Mouse (Mus musculus) left cerebral cortex, postnatal 4 days (tissue): Measurements from ENCODE around the gene Ralgds. TPM values are rescaled to one million over a fixed set of nuclear protein-coding genes. Genes with fewer than 3 reads are reported as not detected.

Source experiments
- DNase-seq: peaks from one replicate; pipeline ENCODE4 v3.0.0-alpha.2; 2022
- intact Hi-C: fragments of 180-260 bp; cut with DNase I; formaldehyde crosslinking; loops from one replicate; pipeline ENCODE4 v1.15.1; 2025
- total RNA-seq, 2 experiments: library from RNA; stranded (reverse); gene quantifications; 2 replicates each; pipeline ENCODE4 v1.2.3; 2021

Gene Ralgds
- total RNA-seq, 2 experiments from 2014 or later = 164 to 176 TPM

DNA sequence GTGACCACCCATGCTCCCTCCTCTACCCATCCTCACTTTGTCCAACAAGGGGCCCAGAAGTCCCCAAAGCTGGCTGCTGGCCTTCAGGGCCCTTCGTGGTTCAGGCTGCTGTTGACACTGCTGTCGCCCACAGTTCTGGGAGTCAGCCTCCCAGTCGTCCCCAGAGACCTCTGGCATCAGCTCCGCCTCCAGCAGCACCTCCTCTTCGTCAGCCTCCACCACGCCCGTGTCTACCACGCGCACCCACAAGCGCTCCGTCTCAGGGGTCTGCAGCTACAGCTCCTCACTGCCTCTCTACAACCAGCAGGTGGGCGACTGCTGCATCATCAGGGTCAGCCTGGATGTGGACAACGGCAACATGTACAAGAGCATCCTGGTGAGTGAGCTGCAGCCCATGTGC is 36.2 kb downstream of the Ralgds start:
- intact Hi-C loops = loop anchor here (5.0 kb wide), 1 partner anchor 37 kb away; the partner anchor contains the start of gene Ralgds
- DNase-seq = no peak

DNA sequence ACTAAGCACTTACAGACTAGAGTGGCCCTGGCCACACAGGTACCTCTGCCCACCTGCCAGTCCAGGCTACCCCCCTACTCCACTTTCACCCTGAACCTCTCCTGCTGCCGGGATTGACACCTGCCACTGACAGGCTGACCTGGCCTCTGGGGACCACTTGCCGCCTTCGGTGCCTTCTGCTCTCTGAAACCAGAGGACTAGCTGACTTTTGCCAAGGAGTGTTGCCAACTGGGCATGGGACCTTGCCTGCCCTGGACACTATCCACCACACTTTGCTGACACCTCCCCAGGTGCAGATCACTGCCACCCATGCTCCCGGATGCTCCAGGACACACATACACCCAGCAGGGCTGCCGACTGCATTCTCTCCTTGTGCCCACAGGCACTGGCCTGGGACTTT is 39.4 kb downstream of the Ralgds start:
- intact Hi-C loops = no loop called here
- DNase-seq = no peak

DNA sequence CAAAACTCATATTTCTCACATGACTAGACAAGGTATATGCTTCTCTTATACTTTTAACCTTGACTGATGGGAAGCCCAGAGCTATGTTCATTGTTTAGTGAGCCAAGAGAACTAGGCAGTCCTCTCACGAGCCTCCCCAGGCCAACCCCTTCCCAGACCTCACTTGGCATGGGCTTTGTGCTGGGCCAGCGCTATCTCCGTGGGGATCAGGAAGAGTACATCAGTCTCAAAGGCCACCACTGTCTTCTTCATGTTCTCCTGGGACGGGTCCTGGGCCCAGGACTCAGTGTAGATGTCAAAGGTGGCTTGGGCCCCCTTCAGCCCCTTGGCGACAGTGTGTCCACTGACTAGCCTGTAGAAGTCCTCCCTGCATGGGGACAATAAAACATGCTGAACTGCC is 44.5 kb downstream of the Ralgds start:
- intact Hi-C loops = no loop called here
- no peak for DNase-seq

DNA sequence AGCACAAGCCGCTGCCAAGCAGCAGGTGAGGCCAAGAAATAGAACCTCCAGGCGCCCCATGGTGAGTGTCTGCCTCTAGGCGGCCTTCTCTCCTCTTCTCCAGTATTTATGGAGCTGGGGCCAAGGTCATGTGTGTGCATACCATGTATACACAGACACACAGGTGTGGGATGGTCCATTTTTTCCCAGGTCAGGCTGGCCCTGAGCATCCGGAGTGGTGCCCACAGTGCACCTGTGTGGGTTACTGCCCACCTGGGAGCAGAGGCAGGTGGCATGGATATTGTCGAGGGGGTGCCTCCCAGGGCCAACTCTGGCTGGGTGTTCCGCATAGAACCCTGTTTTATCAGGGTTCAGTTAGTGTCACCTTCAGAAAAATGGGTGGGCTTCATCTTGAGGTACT is 50.4 kb downstream of the Ralgds start, which contains the start of gene Cel:
TSS of gene Cel (minus strand) at position 101 of the 400 bp plus-strand sequence.
- intact Hi-C loops = no loop called here
- no peak for DNase-seq

DNA sequence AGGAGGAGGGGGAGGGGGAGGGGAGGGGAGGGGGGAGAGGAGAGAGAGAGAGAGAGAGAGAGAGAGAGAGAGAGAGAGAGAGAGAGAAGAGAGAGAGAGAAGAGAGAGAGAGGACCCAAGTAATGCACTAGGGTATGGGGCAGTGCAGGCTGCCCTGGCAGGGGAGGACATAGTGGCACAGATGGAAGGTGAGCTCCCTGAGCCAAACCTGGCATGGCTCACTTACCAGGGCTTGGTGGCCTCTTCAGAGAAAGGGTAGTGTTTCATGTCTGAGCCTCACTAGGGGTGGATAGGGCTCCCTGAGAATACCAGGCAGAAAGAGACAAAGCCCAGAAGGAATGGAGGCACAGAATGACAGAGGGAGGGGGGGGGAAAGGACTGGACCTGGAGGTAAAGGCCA is 50.9 kb downstream of the Ralgds start:
- DNase-seq = no peak
- intact Hi-C loops = no loop called here

DNA sequence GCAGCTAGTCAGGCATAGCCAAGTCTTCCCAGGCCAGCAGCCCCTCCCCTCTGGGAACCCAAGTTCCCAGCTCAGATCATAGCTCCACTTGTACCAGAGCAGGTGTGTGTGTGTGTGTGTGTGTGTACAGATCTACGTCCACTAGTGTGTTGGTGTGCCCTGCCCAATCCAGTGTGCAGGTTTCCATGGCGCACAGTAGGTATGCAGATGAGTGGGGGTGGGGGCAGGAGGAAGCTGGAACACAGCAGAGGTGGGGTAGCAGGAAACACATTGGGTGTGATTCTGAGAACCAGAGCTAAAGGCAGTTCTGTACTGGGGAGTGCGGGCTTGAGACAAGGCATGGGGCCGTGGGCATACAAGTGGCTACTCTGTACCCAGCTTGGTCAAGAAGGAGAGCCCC is 51.5 kb downstream of the Ralgds start:
- intact Hi-C loops = no loop called here
- no peak for DNase-seq

DNA sequence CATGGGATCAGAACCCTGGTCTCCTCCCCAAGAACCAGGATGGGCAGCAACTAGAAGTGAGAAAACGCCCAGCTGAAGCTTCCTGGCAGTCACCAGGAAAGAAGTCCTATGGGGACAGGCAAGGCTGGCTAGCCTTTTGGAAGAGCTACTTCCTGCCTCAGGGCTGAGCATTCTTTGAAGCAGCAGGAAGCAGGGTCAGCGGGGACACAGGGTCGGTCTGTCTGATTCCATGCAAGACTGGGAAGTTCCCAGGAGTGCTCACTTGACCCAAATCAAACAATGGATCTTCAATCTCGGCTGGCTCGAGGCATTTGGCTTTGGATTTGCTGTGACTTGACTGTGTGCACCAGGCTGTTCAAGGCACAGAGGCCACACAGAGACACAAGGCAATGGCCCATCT is 53.6 kb downstream of the Ralgds start:
- intact Hi-C loops = no loop called here
- no peak for DNase-seq

DNA sequence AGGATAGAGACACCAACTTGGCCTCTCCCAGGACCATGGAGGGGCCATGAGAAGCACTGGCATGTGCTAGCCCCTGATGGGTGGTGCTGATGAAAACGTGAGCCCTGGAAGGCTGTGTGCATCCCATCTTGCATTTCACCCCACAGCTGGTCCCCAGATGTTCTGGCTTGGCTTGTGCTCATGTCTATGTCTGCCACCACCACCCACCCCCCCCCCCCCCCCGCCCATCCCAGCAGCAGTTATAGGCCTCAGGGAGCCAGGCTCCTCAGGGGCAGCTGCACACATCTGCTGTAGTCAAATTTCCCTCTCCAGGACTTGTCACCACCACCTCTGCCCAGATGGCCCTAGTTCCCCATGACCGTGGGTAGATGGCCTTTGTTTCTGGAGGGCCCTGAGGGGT is 57.0 kb downstream of the Ralgds start:
- no peak for DNase-seq

DNA sequence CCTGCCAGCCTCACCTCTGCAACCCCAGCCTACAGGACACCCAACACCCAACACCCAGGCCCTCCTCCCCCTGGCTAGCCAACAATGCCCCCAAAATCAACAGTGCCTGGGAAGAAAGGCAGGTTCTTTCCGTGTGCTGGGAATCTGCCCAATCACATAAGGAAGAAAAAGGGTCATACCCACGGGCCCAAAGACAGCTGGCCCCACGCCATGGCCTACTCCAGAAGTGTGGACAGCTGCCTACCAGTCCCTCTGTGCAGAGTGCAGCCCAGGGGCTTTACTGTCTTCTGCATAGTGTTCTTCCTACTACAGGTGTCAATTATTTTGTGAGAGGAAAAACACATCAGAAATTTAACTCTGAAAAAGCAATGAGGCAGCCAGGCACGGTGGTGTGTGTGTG is 62.4 kb downstream of the Ralgds start:
- peak; percentile 51 for DNase-seq
- intact Hi-C loops = no loop called here

More for the DNA sequence above, 57.0 kb downstream of the Ralgds start:
- intact Hi-C loops = no loop called here

DNA sequence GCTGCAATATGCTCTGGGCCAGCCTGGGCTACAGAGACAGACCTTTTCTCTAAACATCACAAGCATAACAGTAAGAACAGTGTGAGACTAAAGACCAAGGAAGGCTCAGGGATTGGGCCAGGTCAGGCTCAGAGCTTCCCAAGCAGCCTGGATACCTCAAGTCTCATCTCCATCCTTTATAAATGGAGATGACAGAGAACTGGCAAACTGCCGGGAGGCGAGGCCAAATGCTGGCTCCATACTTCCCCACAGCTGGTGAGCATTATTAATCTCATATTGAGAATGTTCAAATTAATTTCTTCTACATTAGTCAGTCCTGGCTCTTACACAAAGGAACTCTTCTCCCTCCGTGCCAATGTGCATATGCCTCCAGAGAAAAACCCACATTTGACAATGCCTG is 63.9 kb downstream of the Ralgds start:
- intact Hi-C loops = no loop called here
- DNase-seq = peak; percentile 84

DNA sequence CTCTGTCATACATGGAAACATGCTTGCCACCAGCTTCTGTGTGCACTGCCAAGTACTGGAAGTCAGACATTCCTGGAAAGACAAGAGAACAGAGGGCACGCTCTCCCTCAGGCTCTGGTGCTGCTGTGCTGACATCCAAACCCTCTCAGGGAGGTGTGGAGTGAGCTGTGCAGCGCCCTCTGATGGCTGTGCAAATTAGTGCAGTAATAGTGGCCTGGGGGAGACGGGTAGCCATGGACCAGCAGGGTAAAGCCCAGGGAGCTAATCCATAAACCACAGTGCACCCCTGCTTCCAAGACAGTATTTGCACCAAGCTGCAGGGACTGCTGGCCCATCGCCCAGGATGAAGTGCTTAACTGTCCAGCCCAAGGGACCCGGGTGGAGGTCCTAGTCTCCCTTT is 65.1 kb downstream of the Ralgds start:
- DNase-seq = peak; percentile 41
- intact Hi-C loops = no loop called here

DNA sequence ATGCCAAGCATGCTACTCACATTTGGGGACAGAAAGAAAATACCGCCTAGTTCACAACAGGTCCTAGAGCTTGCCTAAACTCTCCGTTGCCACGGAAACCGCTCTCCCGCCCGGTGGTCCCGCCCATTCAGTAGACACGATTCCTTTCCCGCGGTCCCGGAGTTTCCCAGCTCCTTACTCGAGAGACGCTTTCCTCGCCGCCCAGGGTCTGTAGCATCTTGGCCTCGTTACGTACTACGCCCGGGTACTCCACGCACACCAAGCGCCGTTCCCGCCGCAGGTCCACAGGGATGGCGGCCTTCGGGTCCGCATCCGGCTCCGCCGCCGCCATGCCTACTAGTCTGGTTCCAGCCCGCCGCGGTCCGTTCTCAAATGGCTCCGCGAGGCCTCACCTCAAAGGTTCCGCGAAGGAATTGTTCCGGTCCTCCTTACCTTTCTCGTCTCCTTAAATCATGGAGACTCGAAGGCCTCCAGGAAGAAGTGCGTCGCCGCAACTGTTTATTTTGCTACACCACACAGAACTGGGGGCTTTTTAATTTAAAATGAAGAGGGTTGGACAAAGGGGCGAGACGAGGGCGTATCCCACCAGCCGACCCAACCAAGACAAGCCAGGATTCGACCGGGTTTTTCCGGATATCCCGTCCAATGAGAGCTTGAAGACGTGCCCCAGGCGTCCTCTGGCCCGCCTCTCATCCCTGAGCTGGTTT is 69.9 kb downstream of the Ralgds start:
- peak; percentile 85 for DNase-seq
- intact Hi-C loops = no loop called here

DNA sequence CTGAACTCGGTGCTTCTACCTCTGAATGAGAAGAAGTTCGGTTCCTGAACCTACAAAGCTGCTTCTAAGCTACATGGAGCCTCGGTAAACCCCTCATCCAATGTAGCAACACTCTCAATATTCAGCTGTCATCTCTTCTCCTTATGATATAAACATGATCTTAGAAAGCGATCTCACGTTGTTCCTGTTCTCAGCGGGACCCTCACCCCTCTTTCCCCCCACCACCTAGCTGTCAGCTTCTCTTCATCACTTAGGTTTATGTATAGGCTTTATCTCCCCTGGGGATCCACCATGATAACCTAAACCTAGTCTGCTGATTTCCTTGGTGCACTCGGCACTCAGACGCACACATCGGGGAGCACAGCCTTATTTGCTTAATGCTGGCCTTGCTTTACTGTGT is 70.7 kb downstream of the Ralgds start, which contains the start of gene Gtf3c5:
TSS of gene Gtf3c5 (minus strand) at position 101 of the 400 bp plus-strand sequence.
- intact Hi-C loops = no loop called here
- no peak for DNase-seq

DNA sequence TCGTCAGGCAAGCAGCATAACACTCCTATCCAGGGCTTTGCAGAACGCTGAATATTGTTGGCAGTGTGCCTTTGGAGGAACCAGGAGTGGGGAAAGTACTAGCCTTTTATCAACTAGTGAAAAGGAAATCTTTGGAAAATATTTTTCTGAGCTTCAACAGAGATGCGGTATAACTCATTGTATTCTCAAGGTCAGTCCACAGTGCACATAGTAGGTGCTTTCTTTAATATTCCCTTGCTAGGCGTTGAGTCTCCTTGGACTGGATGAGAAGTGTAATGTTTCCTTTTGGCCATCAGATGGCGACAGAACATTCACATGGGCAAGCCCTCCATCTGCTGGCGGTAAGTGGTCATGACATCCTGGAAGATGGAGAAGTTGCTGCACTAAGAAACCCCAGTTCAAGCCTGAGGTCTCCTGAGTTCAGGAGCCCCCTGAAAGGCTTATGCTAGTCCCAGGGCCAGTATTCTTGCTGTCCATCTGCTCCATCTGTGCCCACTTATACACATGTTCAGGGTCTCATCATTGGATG is 72.2 kb downstream of the Ralgds start:
- intact Hi-C loops = no loop called here

DNA sequence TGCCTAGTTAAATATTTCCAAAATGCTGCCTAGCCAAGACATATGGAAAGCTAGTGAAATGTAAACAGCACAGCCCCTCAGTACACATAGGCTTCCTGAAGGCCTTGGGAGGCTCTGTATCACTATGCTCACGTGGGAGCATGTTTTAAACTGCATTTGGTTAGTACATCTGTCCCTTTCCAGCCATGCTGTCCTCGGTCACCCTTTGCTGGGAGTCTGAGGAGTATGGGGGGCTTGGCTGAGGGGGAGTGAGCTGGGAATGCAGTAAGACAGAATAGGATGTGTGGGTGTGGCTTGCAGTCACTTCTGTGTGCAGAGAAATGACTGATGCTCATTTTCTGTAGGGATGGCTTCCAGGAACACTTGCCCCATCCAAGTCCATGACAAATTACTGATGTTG is 72.8 kb downstream of the Ralgds start:
- no peak for DNase-seq
- intact Hi-C loops = no loop called here

More for the DNA sequence above, 72.2 kb downstream of the Ralgds start:
- peak; percentile 78 for DNase-seq

DNA sequence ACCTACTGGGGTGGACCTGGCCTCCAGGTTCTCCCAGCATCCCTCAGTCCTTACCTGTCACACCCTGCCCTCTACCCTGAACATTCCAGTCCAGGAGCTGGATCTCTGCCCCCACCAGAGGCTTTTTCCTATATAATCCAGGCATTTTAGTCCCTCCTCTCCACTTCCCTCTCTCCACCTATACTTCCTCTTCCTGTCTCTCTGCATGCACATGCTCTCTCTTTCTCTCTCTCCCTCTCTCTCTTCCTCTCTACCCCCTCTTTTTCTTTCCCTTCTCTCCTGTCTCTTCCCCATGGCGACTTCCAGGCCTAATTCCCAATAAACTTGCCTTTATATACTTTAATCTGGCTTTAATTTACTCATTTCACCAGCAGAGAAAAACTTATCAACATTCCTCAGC is 75.6 kb downstream of the Ralgds start:
- DNase-seq = no peak
- intact Hi-C loops = no loop called here

DNA sequence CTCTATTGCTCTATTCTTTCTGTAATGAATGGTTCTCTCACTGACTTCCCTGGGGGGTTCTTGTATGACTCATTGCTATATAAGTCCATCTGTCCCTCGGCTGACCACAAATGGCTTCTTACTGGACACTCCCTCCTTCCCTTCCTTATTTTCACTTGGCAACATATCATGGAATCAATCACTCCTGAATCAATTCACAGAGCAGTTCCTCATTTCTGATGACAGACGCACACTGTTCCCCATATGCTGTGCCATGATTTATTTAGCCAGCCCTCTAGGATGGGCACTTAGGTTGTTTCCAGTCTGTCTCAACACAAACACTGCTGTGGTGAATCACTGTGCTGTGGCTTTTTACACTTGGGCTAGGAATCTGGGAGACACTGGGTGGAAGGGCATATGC is 78.6 kb downstream of the Ralgds start:
- no peak for DNase-seq
- intact Hi-C loops = no loop called here

DNA sequence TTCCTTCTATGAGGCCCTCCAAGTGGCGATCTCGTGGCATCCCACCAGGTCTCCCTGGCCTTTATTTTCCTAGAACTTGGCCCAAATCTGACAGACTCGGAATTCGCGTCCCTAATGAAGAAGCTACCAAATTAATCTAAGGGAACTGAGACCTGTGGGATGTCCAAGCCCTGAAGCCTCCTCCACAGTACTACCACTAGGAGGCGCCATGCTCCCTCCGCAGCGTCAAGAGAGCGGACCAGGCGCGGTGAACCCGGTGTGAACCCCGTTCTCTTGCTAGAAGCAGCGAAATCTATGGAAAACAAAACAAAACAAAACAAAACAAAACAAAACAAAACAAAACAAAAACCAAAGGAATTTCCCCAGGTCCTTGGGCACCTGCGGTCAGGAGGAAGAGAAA is 79.9 kb downstream of the Ralgds start:
- peak; percentile 73 for DNase-seq
- intact Hi-C loops = no loop called here

DNA sequence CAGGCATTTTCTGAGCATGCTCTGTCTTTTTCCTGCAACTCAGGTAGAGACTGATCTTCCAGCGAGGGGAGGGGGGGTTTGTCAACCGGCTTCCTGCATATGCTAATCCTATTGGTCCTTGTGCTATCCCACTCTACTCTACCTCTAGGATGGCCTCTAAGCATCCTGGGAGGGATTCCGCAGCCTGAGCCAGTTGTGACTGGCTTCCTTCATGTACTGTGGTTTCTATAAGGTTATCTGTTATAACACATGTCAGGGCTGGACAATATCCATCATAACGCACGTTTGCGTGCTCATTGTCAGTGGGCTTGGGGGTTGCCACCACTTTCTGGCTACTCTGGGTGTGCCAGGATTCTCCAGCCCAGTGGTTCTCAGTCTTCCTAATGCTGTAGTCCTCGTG is 83.1 kb downstream of the Ralgds start:
- no peak for DNase-seq
- intact Hi-C loops = no loop called here

DNA sequence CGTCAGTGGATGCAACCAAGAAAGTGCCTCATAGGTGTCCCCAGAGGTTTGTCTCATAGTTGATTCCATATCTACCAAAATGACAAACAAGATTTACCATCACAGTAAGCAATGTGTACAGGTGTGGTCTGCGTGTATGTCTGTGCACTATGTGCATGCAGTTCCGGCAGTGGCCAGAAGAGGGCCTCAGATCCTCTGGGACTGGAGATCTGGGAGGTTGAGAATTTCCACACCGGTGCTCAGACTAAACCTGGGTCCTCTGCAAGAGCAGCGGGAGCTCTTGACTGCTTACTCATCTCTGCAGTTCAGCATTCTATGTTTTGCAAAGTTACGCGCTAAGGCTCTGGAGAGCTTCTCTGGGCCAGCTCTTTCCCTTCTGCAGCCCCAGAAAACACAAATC is 84.1 kb downstream of the Ralgds start:
- DNase-seq = no peak
- intact Hi-C loops = no loop called here

DNA sequence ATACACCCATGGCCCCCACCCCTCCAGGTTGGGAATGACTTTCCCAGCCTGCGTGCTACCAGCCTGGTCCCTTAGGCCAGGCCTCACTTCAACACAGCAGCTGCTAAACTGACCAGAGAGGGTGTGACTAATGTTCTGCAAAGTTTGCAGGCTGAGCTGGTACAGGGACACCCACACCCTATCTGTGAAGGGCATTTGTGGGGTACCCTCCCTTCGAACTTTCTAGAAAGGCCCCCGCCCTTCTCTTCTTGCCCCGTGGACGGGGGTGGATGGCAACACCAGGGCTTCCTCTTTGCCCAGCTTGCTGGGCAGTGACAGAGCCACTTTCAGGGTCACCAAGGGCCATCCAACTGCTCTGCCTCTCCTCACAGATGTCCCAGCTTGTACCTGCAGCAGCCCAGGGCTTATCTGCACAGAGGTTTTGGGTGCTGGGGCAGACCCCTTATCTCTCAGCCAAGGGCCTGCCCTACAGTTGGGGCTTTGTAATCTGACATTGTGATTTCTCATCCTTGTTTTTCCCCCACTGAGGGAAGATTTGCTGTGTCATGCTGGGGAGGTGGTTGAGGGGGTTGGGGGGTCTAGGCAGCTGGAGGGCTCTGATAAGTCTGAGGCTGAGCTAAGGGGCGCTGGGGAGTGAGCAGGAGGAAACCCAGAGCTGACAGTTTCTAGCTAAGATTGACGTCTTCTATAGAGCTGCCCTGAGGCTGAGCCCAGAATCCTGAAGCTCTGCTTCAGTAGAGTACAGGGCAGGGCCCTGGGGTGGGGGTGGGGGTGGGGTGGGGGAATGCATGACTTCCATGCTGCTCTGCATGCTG is 85.0 kb downstream of the Ralgds start:
- no peak for DNase-seq
- intact Hi-C loops = no loop called here
